In genomic region chr9:32657124-32657523, GRCm38 (mm10) we compare ENCODE assay signal across 11 mouse cellular contexts. TPM values are rescaled to one million over a fixed set of nuclear protein-coding genes. Genes with fewer than 3 reads are reported as not detected.
DNase-seq lines count a peak whose midpoint lies in the region; ATAC-seq and TF ChIP-seq lines count a peak whose summit lies in the region.
"Had no signal": no experiment of that assay in that cellular context is flagged by ENCODE, and none has a peak within 500 bp of the region (broad histone marks: within the 10 kb centered on the region; RNA-seq: fewer than 3 reads in every experiment).

No protein-coding gene starts in this region.

- WGBS in bone marrow, adult 2 months = 61% methylated on average over 2 of the region's 2 CpGs
- WGBS in heart, postnatal 0 days = 45% methylated on average over 2 of the region's 2 CpGs
- 62% methylated on average over 2 of the region's 2 CpGs for WGBS in intestine, postnatal 0 days

- peak; percentile 40 for DNase-seq in heart, adult 8-10 months (ENCODE audit: low spot score)
- no peak for DNase-seq in heart, postnatal 36 days
- no peak for DNase-seq in heart, postnatal 0 days (ENCODE audit: low spot score)
- peak; percentile 51 to 64 for DNase-seq in kidney, postnatal 4 days

- no peak for TF ChIP-seq POLR2A in bone marrow, adult 2 months (IDR thresholded peaks at IDR 0.05; ENCODE audit: borderline replicate concordance, control insufficient read depth, low read depth, low read length)

- no peak overlapping the region for H3K4me3 ChIP-seq in bone marrow, adult 2 months (replicated peaks; ENCODE audit: control insufficient read depth, low read depth, low read length)
- no peak overlapping the region for H3K4me3 ChIP-seq in heart, postnatal 0 days (ENCODE audit: low read depth, low read length)
- H3K4me3 ChIP-seq in intestine, postnatal 0 days (ENCODE audit: low read depth, low read length) = no peak overlapping the region
- H3K4me3 ChIP-seq: forebrain, embryonic 10.5 days; neural tube, embryonic 13.5 days had no signal

- intact Hi-C loops in heart, postnatal 36 days (cut with DNase I) = loop anchor here (2.0 kb wide), 1 partner anchor 18 kb away; no protein-coding TSS in a partner anchor

- no peak for TF ChIP-seq EP300 in heart, postnatal 0 days (IDR thresholded peaks at IDR 0.05; ENCODE audit: low read depth)

- H3K4me2 ChIP-seq in heart, postnatal 0 days (ENCODE audit: low read depth, low read length) = no peak overlapping the region
- no peak overlapping the region for H3K4me2 ChIP-seq in intestine, postnatal 0 days (replicated peaks; ENCODE audit: low read depth)
- H3K4me2 ChIP-seq: midbrain, embryonic 11.5 days; neural tube, embryonic 13.5 days had no signal

- no peaks in the 10 kb centered on the region for H3K36me3 ChIP-seq in heart, postnatal 0 days (replicated peaks; ENCODE audit: control insufficient read depth, insufficient read depth, low read length)
- H3K36me3 ChIP-seq in intestine, postnatal 0 days (ENCODE audit: control insufficient read depth, insufficient read depth) = no peaks in the 10 kb centered on the region
- H3K36me3 ChIP-seq: forebrain, embryonic 10.5 days; neural tube, embryonic 13.5 days had no signal

- H3K27me3 ChIP-seq in heart, postnatal 0 days (ENCODE audit: control insufficient read depth, insufficient read depth, low read length) = no peaks in the 10 kb centered on the region
- no peaks in the 10 kb centered on the region for H3K27me3 ChIP-seq in intestine, postnatal 0 days (replicated peaks; ENCODE audit: control insufficient read depth, insufficient read depth, low read length)
- H3K27me3 ChIP-seq: CH12.LX had no signal

- TF ChIP-seq CTCF in bone marrow, adult 2 months (IDR thresholded peaks at IDR 0.05; ENCODE audit: control insufficient read depth, insufficient read depth, low read length) = no peak
- no peak for TF ChIP-seq CTCF in heart, postnatal 0 days (IDR thresholded peaks at IDR 0.05; ENCODE audit: low read depth)
- no peak for TF ChIP-seq CTCF in intestine, postnatal 0 days (IDR thresholded peaks at IDR 0.05; ENCODE audit: low read depth)

- H3K9ac ChIP-seq in heart, postnatal 0 days (replicated peaks; ENCODE audit: low read depth, low read length) = no peak overlapping the region
- H3K9ac ChIP-seq in intestine, postnatal 0 days (ENCODE audit: low read depth, low read length) = no peak overlapping the region
- H3K9ac ChIP-seq: neural tube, embryonic 13.5 days had no signal

- no peaks in the 10 kb centered on the region for H3K9me3 ChIP-seq in heart, postnatal 0 days (replicated peaks; ENCODE audit: control insufficient read depth, low read length)
- no peaks in the 10 kb centered on the region for H3K9me3 ChIP-seq in intestine, postnatal 0 days (ENCODE audit: control insufficient read depth)
- H3K9me3 ChIP-seq: forebrain, embryonic 10.5 days; neural tube, embryonic 13.5 days had no signal

- ATAC-seq in heart, postnatal 0 days (ENCODE audit: insufficient read depth, low read depth) = peak; percentile 17; the same call in 1 of the 2 replicates
- no peak for ATAC-seq in intestine, postnatal 0 days
- ATAC-seq in megakaryocyte progenitor cell, adult 5-6 weeks (replicated peaks; ENCODE audit: poor library complexity) = no peak

- H3K27ac ChIP-seq in bone marrow, adult 2 months (ENCODE audit: control insufficient read depth, insufficient read depth, low read depth, low read length, poor library complexity) = peak overlapping the region; percentile 59
- H3K27ac ChIP-seq in heart, postnatal 0 days (ENCODE audit: low read depth) = peak overlapping the region; percentile 63
- H3K27ac ChIP-seq in intestine, postnatal 0 days (ENCODE audit: low read depth, low read length) = no peak overlapping the region
- H3K27ac ChIP-seq: forebrain, embryonic 10.5 days; neural tube, embryonic 13.5 days had no signal

- peaks cover 11% of the 10 kb centered on the region for H3K4me1 ChIP-seq in bone marrow, adult 2 months (ENCODE audit: control insufficient read depth, insufficient read depth, low read length)
- H3K4me1 ChIP-seq in heart, postnatal 0 days (ENCODE audit: control insufficient read depth, insufficient read depth) = peaks cover 14% of the 10 kb centered on the region
- no peaks in the 10 kb centered on the region for H3K4me1 ChIP-seq in intestine, postnatal 0 days (replicated peaks; ENCODE audit: control insufficient read depth, insufficient read depth, low read length)
- H3K4me1 ChIP-seq: forebrain, embryonic 10.5 days; neural tube, embryonic 13.5 days had no signal

RNA-seq across cellular contexts. Expression of gene Ets1, which starts 21.1 kb away (rescaled TPM):
- total RNA-seq in heart, adult 8-10 months (2022) = 10 to 100 TPM; 38.1 to 53.7 (median 46.6) TPM
- 10 to 100 TPM; 53.5 to 65.4 TPM for total RNA-seq in heart, postnatal 36 days (2021)
- 23.5 and 34.5 TPM in 2 replicates for polyA plus RNA-seq in bone marrow, adult 2 months (2011; ENCODE audit: insufficient read depth, insufficient read length, low replicate concordance, missing spikeins)
- total RNA-seq in heart, postnatal 0 days (2014; rRNA removed; ENCODE audit: low replicate concordance) = 55.8 and 72.7 TPM in 2 replicates
- 31.6 and 34.3 TPM in 2 replicates for polyA plus RNA-seq in heart, postnatal 0 days (2015; fragmentation: Nextera tagmentation; extraction: Ambion mirVana)
- 13.3 and 13.6 TPM in 2 replicates for polyA plus RNA-seq in intestine, postnatal 0 days (2015; fragmentation: Nextera tagmentation; extraction: Ambion mirVana)
- 5.4 and 6.8 TPM in 2 replicates for total RNA-seq in megakaryocyte progenitor cell, adult 5-6 weeks (2015)
- 12.6 and 16.3 TPM in 2 replicates for total RNA-seq in megakaryocyte progenitor cell, adult 5-6 weeks (2017)

Comparison
In these comparisons a context has a peak if more than half of its experiments do, and no peak if none do; other contexts are left out.
1. DNase-seq: peak in heart, adult 8-10 months (single experiment) and kidney, postnatal 4 days (2 of 2); none in heart, postnatal 36 days (0 of 2) and heart, postnatal 0 days (single experiment).